Mouse (Mus musculus) small intestine, adult 2 months (tissue): ENCODE results near the gene Ogfod3. TPM values are rescaled to one million over a fixed set of nuclear protein-coding genes. Genes with fewer than 3 reads are reported as not detected.
A peak's percentile ranks its signal among the peaks of the same experiment; 100 is the strongest.

ENCODE experiments used
- H3K27ac ChIP-seq: fragments of 200-500 bp; 2 replicates; pipeline ENCODE4 v1.5.1; 2012; ENCODE audit warnings: low read depth, low read length, control low read depth, inconsistent platforms; ENCODE audit not compliant: insufficient read depth
- H3K27me3 ChIP-seq: fragments of 200-500 bp; 2 replicates; pipeline ENCODE4 v1.6.1; 2012; ENCODE audit warnings: mild to moderate bottlenecking, moderate library complexity, low read length, inconsistent platforms; ENCODE audit not compliant: control insufficient read depth, insufficient read depth
- H3K36me3 ChIP-seq: fragments of 200-500 bp; 2 replicates; pipeline ENCODE4 v1.6.1; 2012; ENCODE audit warnings: mild to moderate bottlenecking, low read length, control low read depth, inconsistent platforms; ENCODE audit not compliant: control insufficient read depth, insufficient read depth
- H3K4me1 ChIP-seq: fragments of 200-500 bp; 2 replicates; pipeline ENCODE4 v1.6.1; 2012; ENCODE audit warnings: low read length, inconsistent platforms, mixed read lengths; ENCODE audit not compliant: control insufficient read depth, insufficient read depth, insufficient read length
- H3K4me3 ChIP-seq: fragments of 200-500 bp; 2 replicates; pipeline ENCODE4 v1.5.1; 2012; ENCODE audit warnings: low read depth, mild to moderate bottlenecking, control low read depth, inconsistent platforms, low read length, moderate library complexity
- CTCF ChIP-seq: fragments of 200-500 bp; IDR thresholded peaks from 2 replicates; pipeline ENCODE4 v1.5.1; 2012; ENCODE audit warnings: low read depth, mild to moderate bottlenecking, control low read depth, inconsistent platforms, low read length, moderate library complexity, mixed read lengths; ENCODE audit not compliant: insufficient replicate concordance, insufficient read length; ENCODE audit errors: extremely low read depth
- POLR2A ChIP-seq: fragments of 200-500 bp; IDR thresholded peaks from 2 replicates; pipeline ENCODE4 v1.6.1; 2012; ENCODE audit warnings: low read depth, mild to moderate bottlenecking, control low read depth, inconsistent platforms, low read length, moderate library complexity
- WGBS: fragments of 180-500 bp; shearing (Covaris S2); methylation state at CpG from one replicate; pipeline ENCODE4 v1.1.7; 2018; 5-methylcytosine and 5-hydroxymethylcytosine counted together
- polyA plus RNA-seq: library from polyadenylated mRNA; depleted of rRNA; stranded (reverse); fragments of >200 nt; gene quantifications from 2 replicates; pipeline ENCODE4 v1.2.3, GENCODE M21; 2012; rRNA removed

Gene Ogfod3
- polyA plus RNA-seq, 1 experiment, result 13.1 TPM

GRCm38 (mm10) chr11:121145865-121146264, 58.6 kb downstream of the Ogfod3 start, which contains the start of gene Tex19.1:
TSS of gene Tex19.1 (plus strand) at chr11:121146143.
- no peak for TF ChIP-seq POLR2A
- TF ChIP-seq CTCF, result no peak
- WGBS, result 94% methylated on average over 22 of the region's 22 CpGs

GRCm38 (mm10) chr11:121143325-121144015, 61.0 kb downstream of the Ogfod3 start:
- H3K4me1 ChIP-seq, result peaks cover 14% of the 10 kb centered on the region; the same call in 1 of the 2 replicates
- TF ChIP-seq POLR2A, result no peak
- no peak for TF ChIP-seq CTCF
- no peak overlapping the region for H3K4me3 ChIP-seq
- no peaks in the 10 kb centered on the region for H3K27me3 ChIP-seq
- 51% methylated on average over 9 of the region's 9 CpGs for WGBS
- H3K36me3 ChIP-seq, result no peaks in the 10 kb centered on the region
- H3K27ac ChIP-seq, result no peak overlapping the region

More at GRCm38 (mm10) chr11:121145865-121146264, 58.6 kb downstream of the Ogfod3 start, which contains the start of gene Tex19.1:
- H3K27ac ChIP-seq, result no peak within 1 kb of the TSS
- H3K4me3 ChIP-seq, result no peak within 1 kb of the TSS
- H3K27me3 ChIP-seq, result no peaks in the 10 kb centered on the region
- H3K4me1 ChIP-seq, result no peaks in the 10 kb centered on the region
- no peaks in the 10 kb centered on the region for H3K36me3 ChIP-seq

GRCm38 (mm10) chr11:121138732-121139131, 65.8 kb downstream of the Ogfod3 start:
- peak overlapping the region; percentile 8 for H3K27ac ChIP-seq
- no peak for TF ChIP-seq POLR2A
- TF ChIP-seq CTCF, result peak; percentile 47; the same call in 1 of the 2 replicates

GRCm38 (mm10) chr11:121137682-121138081, 66.8 kb downstream of the Ogfod3 start:
- peaks cover 17% of the 10 kb centered on the region for H3K4me1 ChIP-seq
- 48% methylated on average over 5 of the region's 5 CpGs for WGBS
- TF ChIP-seq POLR2A (no peak), CTCF (no peak)
- H3K36me3 ChIP-seq, result no peaks in the 10 kb centered on the region
- H3K27me3 ChIP-seq, result no peaks in the 10 kb centered on the region
- H3K4me3 ChIP-seq, result no peak overlapping the region
- 0 out of 2 replicates have a peak overlapping the region, but pooled peaks have one; percentile 8 for H3K27ac ChIP-seq

More at GRCm38 (mm10) chr11:121138732-121139131, 65.8 kb downstream of the Ogfod3 start:
- Histone ChIP-seq H3K4me3 (no peak overlapping the region), H3K36me3 (no peaks in the 10 kb centered on the region), H3K4me1 (peaks cover 17% of the 10 kb centered on the region), H3K27me3 (no peaks in the 10 kb centered on the region)
- WGBS, result 12% methylated on average over 6 of the region's 6 CpGs

GRCm38 (mm10) chr11:121134600-121134999, 69.9 kb downstream of the Ogfod3 start:
- Histone ChIP-seq H3K36me3 (no peaks in the 10 kb centered on the region), H3K27me3 (no peaks in the 10 kb centered on the region), H3K27ac (0 out of 2 replicates have a peak overlapping the region, but pooled peaks have one; percentile 13), H3K4me1 (peaks cover 13% of the 10 kb centered on the region), H3K4me3 (no peak overlapping the region)
- WGBS, result 15% methylated on average over 1 of the region's 1 CpGs
- TF ChIP-seq POLR2A (no peak), CTCF (no peak)

GRCm38 (mm10) chr11:121129616-121130015, 74.9 kb downstream of the Ogfod3 start:
- TF ChIP-seq POLR2A (no peak), CTCF (no peak)
- Histone ChIP-seq H3K4me3 (no peak overlapping the region), H3K27ac (no peak overlapping the region), H3K27me3 (no peaks in the 10 kb centered on the region), H3K36me3 (no peaks in the 10 kb centered on the region), H3K4me1 (no peaks in the 10 kb centered on the region)
- WGBS, result 31% methylated on average over 1 of the region's 1 CpGs

Other genes starting within 250 kb of the Ogfod3 start
- gene Csnk1d, start 213.4 kb downstream of the Ogfod3 start, polyA plus RNA-seq, result 26.5 and 60.8 TPM in 2 replicates
- 41.0 and 57.7 TPM in 2 replicates for gene Cd7, start 165.3 kb downstream of the Ogfod3 start, polyA plus RNA-seq
- 152 and 325 TPM in 2 replicates for gene Sectm1b, start 141.1 kb downstream of the Ogfod3 start, polyA plus RNA-seq
- gene Sectm1a, start 123.5 kb downstream of the Ogfod3 start, polyA plus RNA-seq, result 1.4 and 4.1 TPM in 2 replicates
- gene Tex19.2, start 86.0 kb downstream of the Ogfod3 start, polyA plus RNA-seq, result 0.05 TPM in 1 of 2 replicates, not detected in the other
- gene Tex19.1, start 58.6 kb downstream of the Ogfod3 start, polyA plus RNA-seq, result not detected in 2 replicates
- not detected in 2 replicates for gene Uts2r, start 44.4 kb downstream of the Ogfod3 start, polyA plus RNA-seq
- 12.5 and 27.9 TPM in 2 replicates for gene Hexdc, start 278 bp downstream of the Ogfod3 start, polyA plus RNA-seq
- 16.4 and 20.8 TPM in 2 replicates for gene Cybc1, start 24.6 kb upstream of the Ogfod3 start, polyA plus RNA-seq
- gene Narf, start 32.5 kb upstream of the Ogfod3 start, polyA plus RNA-seq, result 15.3 and 23.9 TPM in 2 replicates
- gene Foxk2, start 55.3 kb upstream of the Ogfod3 start, polyA plus RNA-seq, result 22.4 and 23.6 TPM in 2 replicates
- 17.6 and 26.4 TPM in 2 replicates for gene Wdr45b, start 149.7 kb upstream of the Ogfod3 start, polyA plus RNA-seq
- 0.51 and 1.1 TPM in 2 replicates for gene Rab40b, start 183.5 kb upstream of the Ogfod3 start, polyA plus RNA-seq
- gene Fn3krp, start 216.7 kb upstream of the Ogfod3 start, polyA plus RNA-seq, result 1.3 and 1.9 TPM in 2 replicates
- 0.95 and 1.0 TPM in 2 replicates for gene Fn3k, start 230.2 kb upstream of the Ogfod3 start, polyA plus RNA-seq
- gene Tbcd, start 247.2 kb upstream of the Ogfod3 start, polyA plus RNA-seq, result 23.2 and 45.7 TPM in 2 replicates